Mouse (Mus musculus) MEL (cell line): ENCODE results near the gene Scamp1. TPM values are rescaled to one million over a fixed set of nuclear protein-coding genes. Genes with fewer than 3 reads are reported as not detected.

Experiments used
- DNase-seq: peaks from one replicate; pipeline ENCODE4 v3.0.0; 2011; ENCODE audit warnings: low read depth, low spot score
- H3K27ac ChIP-seq: 2 replicates; pipeline ENCODE4 v1.5.1; 2012; ENCODE audit warnings: low read depth, mild to moderate bottlenecking, control low read depth, low read length, moderate library complexity; ENCODE audit not compliant: control insufficient read depth
- H3K27me3 ChIP-seq, 2 experiments: fragments of 150-350 bp in 1 of 2; sonication (generic) in 1 of 2; 2 replicates each; pipeline ENCODE4 v1.6.1; 2012; ENCODE audit warnings: low read length in 2 of 2, mild to moderate bottlenecking in 2 of 2, improper control_type of control experiment in 1 of 2, moderate library complexity in 1 of 2; ENCODE audit not compliant: insufficient read depth in 2 of 2, control insufficient read depth in 1 of 2
- H3K36me3 ChIP-seq, 2 experiments: 2 replicates each; pipeline ENCODE4 v1.6.1; 2012 to 2014; ENCODE audit warnings: low read length in 2 of 2, improper control_type of control experiment in 1 of 2, inconsistent platforms in 1 of 2, mild to moderate bottlenecking in 1 of 2; ENCODE audit not compliant: insufficient read depth in 2 of 2, control insufficient read depth in 1 of 2
- H3K4me1 ChIP-seq, 2 experiments: fragments of 150-350 bp in 1 of 2; sonication (generic) in 1 of 2; 2 replicates each; pipeline ENCODE4 v1.6.1; 2012; ENCODE audit warnings: low read length in 2 of 2, improper control_type of control experiment in 1 of 2, mild to moderate bottlenecking in 1 of 2; ENCODE audit not compliant: insufficient read depth in 2 of 2, control insufficient read depth in 1 of 2
- H3K4me3 ChIP-seq, 2 experiments: fragments of 150-350 bp in 1 of 2; sonication (generic) in 1 of 2; 2 replicates each; pipeline ENCODE4 v1.5.1; 2012; ENCODE audit warnings: low read depth in 2 of 2, low read length in 2 of 2, mild to moderate bottlenecking in 2 of 2, moderate library complexity in 2 of 2, control low read depth in 1 of 2, improper control_type of control experiment in 1 of 2; ENCODE audit not compliant: control insufficient read depth in 1 of 2, insufficient read depth in 1 of 2
- H3K79me2 ChIP-seq: 2 replicates; pipeline ENCODE4 v1.6.1; 2012; ENCODE audit warnings: mild to moderate bottlenecking, low read length, moderate library complexity; ENCODE audit not compliant: control insufficient read depth, poor library complexity, insufficient read depth
- H3K9ac ChIP-seq: 2 replicates; pipeline ENCODE4 v1.6.1; 2012; ENCODE audit warnings: low read depth, mild to moderate bottlenecking, control low read depth, low read length, moderate library complexity; ENCODE audit not compliant: control insufficient read depth, poor library complexity, severe bottlenecking
- H3K9me3 ChIP-seq: fragments of 150-350 bp; sonication (generic); replicated peaks from 2 replicates; pipeline ENCODE4 v1.6.1; 2012; ENCODE audit warnings: mild to moderate bottlenecking, low read length, improper control_type of control experiment, moderate library complexity; ENCODE audit not compliant: insufficient read depth
- CHD1 ChIP-seq: IDR thresholded peaks from 2 replicates; pipeline ENCODE4 v1.6.1; 2012; ENCODE audit warnings: low read depth, mild to moderate bottlenecking, inconsistent platforms, low read length, improper control_type of control experiment
- CHD2 ChIP-seq: IDR thresholded peaks from 2 replicates; pipeline ENCODE4 v1.6.1; 2011; ENCODE audit warnings: low read length, improper control_type of control experiment
- CTCF ChIP-seq, 3 experiments: IDR thresholded peaks in 2 of 3; conservative IDR thresholded peaks in 1 of 3; 2 replicates each; pipeline ENCODE4 v1.5.1; 2011 to 2012; ENCODE audit warnings: low read length in 3 of 3, low read depth in 2 of 3, mild to moderate bottlenecking in 2 of 3, improper control_type of control experiment in 1 of 3, inconsistent platforms in 1 of 3, mixed read lengths in 1 of 3, moderate library complexity in 1 of 3; ENCODE audit not compliant: control insufficient read depth in 1 of 3, insufficient read depth in 1 of 3, poor library complexity in 1 of 3, severe bottlenecking in 1 of 3
- ELF1 ChIP-seq: IDR thresholded peaks from 2 replicates; pipeline ENCODE4 v1.6.1; 2014; ENCODE audit warnings: low read depth, mild to moderate bottlenecking, inconsistent platforms, low read length, improper control_type of control experiment, moderate library complexity
- ETS1 ChIP-seq: IDR thresholded peaks from 2 replicates; pipeline ENCODE4 v1.6.1; 2012; ENCODE audit warnings: low read depth, mild to moderate bottlenecking, inconsistent platforms, low read length, improper control_type of control experiment, moderate library complexity
- GABPA ChIP-seq: IDR thresholded peaks from 2 replicates; pipeline ENCODE4 v1.6.1; 2012; ENCODE audit warnings: low read depth, mild to moderate bottlenecking, inconsistent platforms, low read length, improper control_type of control experiment, moderate library complexity
- GATA1 ChIP-seq: IDR thresholded peaks from 2 replicates; pipeline ENCODE4 v1.6.1; 2011; ENCODE audit warnings: low read depth, low read length, improper control_type of control experiment
- HCFC1 ChIP-seq: IDR thresholded peaks from 2 replicates; pipeline ENCODE4 v1.6.1; 2012; ENCODE audit warnings: low read depth, mild to moderate bottlenecking, inconsistent platforms, low read length, improper control_type of control experiment, moderate library complexity
- JUND ChIP-seq: IDR thresholded peaks from 2 replicates; pipeline ENCODE4 v1.6.1; 2011; ENCODE audit warnings: low read depth, mild to moderate bottlenecking, improper control_type of control experiment, low read length
- KAT2A ChIP-seq: conservative IDR thresholded peaks from 2 replicates; pipeline ENCODE4 v1.6.1; 2012; ENCODE audit warnings: low read depth, low read length, improper control_type of control experiment, inconsistent platforms
- MAX ChIP-seq: IDR thresholded peaks from 2 replicates; pipeline ENCODE4 v1.6.1; 2011; ENCODE audit warnings: low read length, improper control_type of control experiment
- MYB ChIP-seq: IDR thresholded peaks from 2 replicates; pipeline ENCODE4 v1.6.1; 2011; ENCODE audit warnings: mild to moderate bottlenecking, low read depth, low read length, improper control_type of control experiment
- MYC ChIP-seq: IDR thresholded peaks from 2 replicates; pipeline ENCODE4 v1.6.1; 2011; ENCODE audit warnings: low read depth, mild to moderate bottlenecking, low read length, improper control_type of control experiment, moderate library complexity
- NRF1 ChIP-seq: IDR thresholded peaks from 2 replicates; pipeline ENCODE4 v1.6.1; 2014; ENCODE audit warnings: low read depth, mild to moderate bottlenecking, inconsistent platforms, low read length, improper control_type of control experiment, moderate library complexity; ENCODE audit not compliant: poor library complexity, insufficient read depth, severe bottlenecking
- POLR2AphosphoS2 ChIP-seq: IDR thresholded peaks from 2 replicates; pipeline ENCODE4 v1.6.1; 2011; ENCODE audit warnings: low read length, improper control_type of control experiment
- SMC3 ChIP-seq: IDR thresholded peaks from 2 replicates; pipeline ENCODE4 v1.6.1; 2011; ENCODE audit warnings: low read depth, low read length, improper control_type of control experiment
- TAL1 ChIP-seq: IDR thresholded peaks from 2 replicates; pipeline ENCODE4 v1.6.1; 2012; ENCODE audit warnings: mild to moderate bottlenecking, inconsistent platforms, low read length, moderate library complexity, mixed read lengths
- TCF12 ChIP-seq: IDR thresholded peaks from 2 replicates; pipeline ENCODE4 v1.6.1; 2014; ENCODE audit warnings: low read depth, mild to moderate bottlenecking, inconsistent platforms, low read length, improper control_type of control experiment, moderate library complexity
- UBTF ChIP-seq: IDR thresholded peaks from 2 replicates; pipeline ENCODE4 v1.6.1; 2012; ENCODE audit warnings: low read depth, mild to moderate bottlenecking, inconsistent platforms, low read length, improper control_type of control experiment, moderate library complexity, borderline replicate concordance; ENCODE audit not compliant: insufficient read depth
- USF2 ChIP-seq, 2 experiments: IDR thresholded peaks; 2 replicates each; pipeline ENCODE4 v1.6.1; 2011 to 2012; ENCODE audit warnings: improper control_type of control experiment in 2 of 2, low read length in 2 of 2, borderline replicate concordance in 1 of 2, inconsistent platforms in 1 of 2, low read depth in 1 of 2, mild to moderate bottlenecking in 1 of 2; ENCODE audit not compliant: insufficient read depth in 1 of 2
- ZC3H11A ChIP-seq: IDR thresholded peaks from 2 replicates; pipeline ENCODE4 v1.6.1; 2012; ENCODE audit warnings: low read depth, mild to moderate bottlenecking, inconsistent platforms, low read length, improper control_type of control experiment
- ZMIZ1 ChIP-seq: IDR thresholded peaks from 2 replicates; pipeline ENCODE4 v1.6.1; 2012; ENCODE audit warnings: low read depth, mild to moderate bottlenecking, inconsistent platforms, low read length, improper control_type of control experiment, moderate library complexity
- ZNF384 ChIP-seq: IDR thresholded peaks from 2 replicates; pipeline ENCODE4 v1.6.1; 2012; ENCODE audit warnings: low read depth, mild to moderate bottlenecking, inconsistent platforms, low read length, improper control_type of control experiment
- polyA plus RNA-seq, 2 experiments: library from polyadenylated mRNA; stranded (reverse) in 1 of 2; unstranded in 1 of 2; fragments of >175 nt in 1 of 2; fragments of >200 nt in 1 of 2; gene quantifications; 2 replicates each; pipeline versions ENCODE4 v1.2.1 to v1.2.4; 2012; ENCODE audit warnings: low replicate concordance in 2 of 2, low read depth in 1 of 2; ENCODE audit not compliant: insufficient read length in 2 of 2, insufficient read depth in 1 of 2, missing spikeins in 1 of 2
- total RNA-seq: library from RNA; depleted of rRNA; stranded (reverse); fragments of 300-350 nt; gene quantifications from 2 replicates; pipeline ENCODE4 v1.2.3, GENCODE M21; 2012

The Scamp1 gene
- total and polyA plus RNA-seq, 3 experiments: 0.03 TPM; not detected in 2

- Histone ChIP-seq H3K27me3 (peaks cover 0 to 1% of the 10 kb centered on the region in 2 experiments; a peak in 1 of 4 replicates), H3K27ac (no peak overlapping the region), H3K9ac (no peak overlapping the region), H3K9me3 (no peaks in the 10 kb centered on the region), H3K4me1 (no peaks in the 10 kb centered on the region), H3K4me3 (no peak overlapping the region), H3K79me2 (no peaks in the 10 kb centered on the region), H3K36me3 (no peaks in the 10 kb centered on the region)
- DNase-seq: no peak
- TF ChIP-seq GATA1 (no peak), POLR2AphosphoS2 (no peak), USF2 (IDR thresholded peaks at IDR 0.05; ENCODE audit: borderline replicate concordance in 1 of 2, insufficient read depth in 1 of 2, low read depth in 1 of 2, low read length in 2 of 2) (no peak), SMC3 (no peak), ZMIZ1 (no peak), MAX (no peak), ZC3H11A (no peak), KAT2A (no peak), CTCF (IDR thresholded peaks at IDR 0.05 in 2 of 3, conservative IDR thresholded peaks at IDR 0.05 in 1 of 3; ENCODE audit: control insufficient read depth in 1 of 3, insufficient read depth in 1 of 3, low read depth in 2 of 3, low read length in 3 of 3, poor library complexity in 1 of 3, severe bottlenecking in 1 of 3) (no peak)
Observed at GRCm38 (mm10) chr13:94294886-94295285, 9.2 kb upstream of the Scamp1 start.

GRCm38 (mm10) chr13:94293911-94294310 lies 8.3 kb upstream of the Scamp1 start:
- H3K27me3 ChIP-seq: peaks cover 0 to 1% of the 10 kb centered on the region in 2 experiments; a peak in 1 of 4 replicates
- no peak overlapping the region for H3K27ac ChIP-seq
- no peaks in the 10 kb centered on the region for H3K4me1 ChIP-seq
- no peak for TF ChIP-seq TCF12
- no peak for TF ChIP-seq UBTF
- TF ChIP-seq JUND: no peak
- TF ChIP-seq HCFC1: no peak
- no peak for TF ChIP-seq ELF1
- TF ChIP-seq SMC3: no peak
- no peak for TF ChIP-seq ETS1
- TF ChIP-seq ZMIZ1: no peak
- TF ChIP-seq CHD2: no peak
- no peak for TF ChIP-seq CHD1
- TF ChIP-seq GABPA: no peak
- TF ChIP-seq MYC: no peak
- TF ChIP-seq ZNF384: no peak
- no peak for TF ChIP-seq TAL1
- TF ChIP-seq POLR2AphosphoS2: no peak
- no peak for TF ChIP-seq MYB
- no peak for TF ChIP-seq NRF1
- TF ChIP-seq KAT2A: no peak
- TF ChIP-seq ZC3H11A: no peak
- H3K36me3 ChIP-seq: no peaks in the 10 kb centered on the region
- no peak overlapping the region for H3K9ac ChIP-seq
- H3K4me3 ChIP-seq: no peak overlapping the region
- no peaks in the 10 kb centered on the region for H3K79me2 ChIP-seq
- no peaks in the 10 kb centered on the region for H3K9me3 ChIP-seq
- no peak for DNase-seq
